ENCODE assay signal across 14 mouse cellular contexts in the genomic region with DNA sequence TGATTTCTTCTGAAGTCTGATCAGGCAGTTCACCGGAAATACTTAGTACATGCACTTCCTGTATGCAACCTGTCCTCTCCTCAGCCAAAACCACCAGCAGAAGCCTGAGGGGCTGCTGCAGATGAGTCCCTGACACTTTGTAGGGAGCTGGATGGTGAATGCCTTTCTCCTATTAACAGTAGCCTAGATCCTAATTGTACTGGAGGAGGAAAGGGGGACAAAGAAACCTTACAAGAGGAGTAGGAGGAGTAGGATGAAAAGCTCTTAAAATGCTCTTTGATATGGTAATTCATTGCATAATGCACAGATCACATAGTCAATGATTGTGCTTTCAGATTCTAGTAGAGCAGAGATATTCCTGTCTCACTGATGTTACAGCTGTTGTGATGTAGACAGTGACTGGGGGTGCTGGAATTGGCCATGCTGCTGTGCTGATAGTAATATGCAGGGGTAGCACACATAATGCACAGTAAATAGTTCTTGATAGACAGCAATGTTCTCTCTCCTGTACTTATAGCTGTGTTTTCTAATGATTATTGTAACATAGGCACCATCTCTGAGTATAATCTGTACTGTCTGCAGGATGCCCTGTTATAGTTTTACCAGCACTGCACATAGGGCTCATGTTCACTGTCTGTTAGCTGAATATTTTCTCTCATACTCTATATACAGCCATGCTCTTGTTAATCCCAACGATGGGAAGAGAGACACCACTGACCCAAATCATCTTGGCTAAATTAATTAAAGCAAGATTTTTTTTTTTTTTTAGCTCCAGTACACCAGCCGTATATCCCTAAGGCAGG.
DNase-seq lines count a peak whose midpoint lies in the region; ATAC-seq and TF ChIP-seq lines count a peak whose summit lies in the region.
"Had no signal": no experiment of that assay in that cellular context is flagged by ENCODE, and none has a peak within 500 bp of the region (broad histone marks: within the 10 kb centered on the region; RNA-seq: fewer than 3 reads in every experiment).

No protein-coding gene starts in this region.

- H3K9ac ChIP-seq in ES-E14 (ENCODE audit: insufficient read depth, low read depth, low read length, poor library complexity, severe bottlenecking) = no peak overlapping the region
- H3K9ac ChIP-seq in forebrain, embryonic 15.5 days (replicated peaks) = no peak overlapping the region
- H3K9ac ChIP-seq in midbrain, embryonic 15.5 days = no peak overlapping the region
- no peak overlapping the region for H3K9ac ChIP-seq in kidney, embryonic 15.5 days
- H3K9ac ChIP-seq: heart, embryonic 13.5 days; liver, embryonic 14.5 days; neural tube, embryonic 12.5 days had no signal

- no peaks in the 10 kb centered on the region for H3K4me1 ChIP-seq in ES-E14 (ENCODE audit: control insufficient read depth in 2 of 2, insufficient read depth in 2 of 2, low read length in 2 of 2, poor library complexity in 1 of 2)
- no peaks in the 10 kb centered on the region; the same call in 1 of the 2 replicates for H3K4me1 ChIP-seq in forebrain, embryonic 15.5 days
- peaks cover 6% of the 10 kb centered on the region; the same call in 1 of the 2 replicates for H3K4me1 ChIP-seq in midbrain, embryonic 15.5 days
- H3K4me1 ChIP-seq in kidney, embryonic 15.5 days = no peaks in the 10 kb centered on the region
- H3K4me1 ChIP-seq: heart, embryonic 13.5 days; neural tube, embryonic 12.5 days had no signal

- H3K4me3 ChIP-seq in ES-E14 (ENCODE audit: insufficient read depth in 1 of 2, low read depth in 1 of 2, low read length in 2 of 2, poor library complexity in 1 of 2, severe bottlenecking in 1 of 2) = no peak overlapping the region
- H3K4me3 ChIP-seq in forebrain, embryonic 15.5 days = no peak overlapping the region
- H3K4me3 ChIP-seq in midbrain, embryonic 15.5 days = no peak overlapping the region
- H3K4me3 ChIP-seq in kidney, embryonic 15.5 days (replicated peaks) = no peak overlapping the region
- H3K4me3 ChIP-seq: heart, embryonic 13.5 days; neural tube, embryonic 12.5 days had no signal

- peak; percentile 59 for DNase-seq in CD4-positive helper T cell, adult 2 months (ENCODE audit: low read depth, low spot score)
- peak; percentile 21 for DNase-seq in ES-E14 (ENCODE audit: low read depth, low spot score)
- DNase-seq in kidney, postnatal 10 days = no peak
- DNase-seq in testis, postnatal 14 days (ENCODE audit: low spot score) = no peak
- DNase-seq in layer of hippocampus, adult 8-10 months (ENCODE audit: low spot score in 2 of 2) = no peak
- DNase-seq: lung, postnatal 36 days; right cerebral cortex, postnatal 14 days had no signal

- in situ Hi-C loops in ES-E14 (cut with MboI; ENCODE audit: low sequenced_read_pairs in 2 of 2, unreplicated experiment in 2 of 2) = no loop called here

- H3K36me3 ChIP-seq in ES-E14 (ENCODE audit: control insufficient read depth, insufficient read depth, low read length, poor library complexity, severe bottlenecking) = no peaks in the 10 kb centered on the region
- H3K36me3 ChIP-seq in forebrain, embryonic 15.5 days = no peaks in the 10 kb centered on the region
- no peaks in the 10 kb centered on the region for H3K36me3 ChIP-seq in midbrain, embryonic 15.5 days (replicated peaks)
- H3K36me3 ChIP-seq in kidney, embryonic 15.5 days = no peaks in the 10 kb centered on the region
- H3K36me3 ChIP-seq: G1E; heart, embryonic 13.5 days; neural tube, embryonic 12.5 days had no signal

- peak; percentile 71; the same call in 1 of the 2 replicates for ATAC-seq in forebrain, embryonic 15.5 days (replicated peaks)
- peak; percentile 78 for ATAC-seq in midbrain, embryonic 15.5 days (replicated peaks)
- ATAC-seq in kidney, embryonic 15.5 days (replicated peaks; ENCODE audit: low FRiP score) = no peak

- no peak overlapping the region for H3K27ac ChIP-seq in ES-E14 (ENCODE audit: insufficient read depth, low read depth, low read length, poor library complexity, severe bottlenecking)
- H3K27ac ChIP-seq in forebrain, embryonic 15.5 days (replicated peaks) = peak overlapping the region; percentile 36; the same call in 1 of the 2 replicates
- no peak overlapping the region for H3K27ac ChIP-seq in midbrain, embryonic 15.5 days
- H3K27ac ChIP-seq in kidney, embryonic 15.5 days = no peak overlapping the region
- H3K27ac ChIP-seq: heart, embryonic 13.5 days; liver, embryonic 14.5 days; neural tube, embryonic 12.5 days had no signal

- 62% methylated on average over 3 of the region's 3 CpGs for WGBS in forebrain, embryonic 15.5 days
- WGBS in midbrain, embryonic 15.5 days = 64% methylated on average over 3 of the region's 3 CpGs
- WGBS in kidney, embryonic 15.5 days = 84% methylated on average over 3 of the region's 3 CpGs

- no peak overlapping the region for H3K4me2 ChIP-seq in forebrain, embryonic 15.5 days (replicated peaks)
- no peak overlapping the region for H3K4me2 ChIP-seq in midbrain, embryonic 15.5 days
- no peak overlapping the region for H3K4me2 ChIP-seq in kidney, embryonic 15.5 days
- H3K4me2 ChIP-seq: heart, embryonic 13.5 days; neural tube, embryonic 12.5 days had no signal

- H3K27me3 ChIP-seq in forebrain, embryonic 15.5 days = no peaks in the 10 kb centered on the region
- H3K27me3 ChIP-seq in midbrain, embryonic 15.5 days (replicated peaks) = no peaks in the 10 kb centered on the region
- H3K27me3 ChIP-seq in kidney, embryonic 15.5 days = no peaks in the 10 kb centered on the region
- H3K27me3 ChIP-seq: heart, embryonic 13.5 days; neural tube, embryonic 12.5 days had no signal

- H3K9me3 ChIP-seq in ES-E14 (ENCODE audit: control insufficient read depth, insufficient read depth, low read depth, low read length) = peaks cover 3% of the 10 kb centered on the region; the same call in 1 of the 2 replicates
- no peaks in the 10 kb centered on the region for H3K9me3 ChIP-seq in forebrain, embryonic 15.5 days
- H3K9me3 ChIP-seq in midbrain, embryonic 15.5 days = no peaks in the 10 kb centered on the region
- H3K9me3 ChIP-seq in kidney, embryonic 15.5 days (replicated peaks) = no peaks in the 10 kb centered on the region
- H3K9me3 ChIP-seq: G1E; heart, embryonic 13.5 days; neural tube, embryonic 12.5 days had no signal

TF ChIP-seq in ES-E14, 5 proteins besides CTCF, POLR2A, EP300 and RAD21:
- TF ChIP-seq ZNF384 (IDR thresholded peaks at IDR 0.05; ENCODE audit: low read depth, low read length) (no peak), ZC3H11A (IDR thresholded peaks at IDR 0.05; ENCODE audit: borderline replicate concordance, low read depth, low read length) (no peak), MAFK (IDR thresholded peaks at IDR 0.05; ENCODE audit: insufficient read depth, low read depth, low read length) (no peak), HCFC1 (IDR thresholded peaks at IDR 0.05; ENCODE audit: borderline replicate concordance, insufficient read depth, low read length) (no peak), CHD2 (IDR thresholded peaks at IDR 0.05; ENCODE audit: low read depth, low read length) (no peak)

Comparison
In these comparisons a context has a peak if more than half of its experiments do, and no peak if none do; other contexts are left out.
1. DNase-seq: peak in CD4-positive helper T cell, adult 2 months (single experiment) and ES-E14 (single experiment); none in kidney, postnatal 10 days (single experiment), testis, postnatal 14 days (single experiment) and layer of hippocampus, adult 8-10 months (0 of 2).